Mouse (Mus musculus): ENCODE results near the gene Kat2b. TPM values are rescaled to one million over a fixed set of nuclear protein-coding genes. Genes with fewer than 3 reads are reported as not detected.
"Not testable (repeated sequence)": the region's sequence is repeated elsewhere in the genome, so short reads cannot be mapped to it uniquely, and the experiment has no call there.

Kat2b gene
- total and polyA plus RNA-seq, 2 experiments from 2014 or later, result 2.4 to 20.9 TPM

DNA sequence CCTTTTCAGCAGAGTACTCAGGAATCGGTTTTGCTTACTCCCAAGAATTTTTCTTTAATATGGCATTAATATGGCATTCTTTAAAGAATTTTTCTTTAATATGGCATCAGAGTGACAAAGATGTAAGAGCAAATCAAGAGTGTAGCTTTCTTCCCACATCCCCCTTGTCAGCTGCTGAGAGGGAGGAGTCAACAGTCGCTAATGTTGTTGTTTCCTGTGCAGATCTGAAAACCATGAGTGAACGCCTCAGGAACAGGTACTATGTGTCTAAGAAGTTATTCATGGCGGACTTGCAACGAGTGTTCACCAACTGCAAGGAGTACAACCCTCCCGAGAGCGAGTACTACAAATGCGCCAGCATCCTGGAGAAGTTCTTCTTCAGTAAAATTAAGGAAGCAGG lies 103.8 kb downstream of the Kat2b start:
- no peak for TF ChIP-seq CTCF (IDR thresholded peaks at IDR 0.05; ENCODE audit: low read depth)
- no peaks in the 10 kb centered on the region for H3K9me3 ChIP-seq (ENCODE audit: low read length)
- no peaks in the 10 kb centered on the region for H3K4me1 ChIP-seq (ENCODE audit: insufficient read depth)
- no peak overlapping the region for H3K27ac ChIP-seq (ENCODE audit: low read depth, low read length)
- H3K4me3 ChIP-seq (ENCODE audit: low read depth, low read length), result no peak overlapping the region
- H3K27me3 ChIP-seq (ENCODE audit: insufficient read depth, low read length), result no peaks in the 10 kb centered on the region
- peaks cover 15% of the 10 kb centered on the region for H3K36me3 ChIP-seq (ENCODE audit: insufficient read depth)
- no peak for DNase-seq
- 88% methylated on average over 8 of the region's 8 CpGs for WGBS
- H3K9ac ChIP-seq, result no peak overlapping the region
- no peak for ATAC-seq
- H3K4me2 ChIP-seq (ENCODE audit: low read depth), result no peak overlapping the region

DNA sequence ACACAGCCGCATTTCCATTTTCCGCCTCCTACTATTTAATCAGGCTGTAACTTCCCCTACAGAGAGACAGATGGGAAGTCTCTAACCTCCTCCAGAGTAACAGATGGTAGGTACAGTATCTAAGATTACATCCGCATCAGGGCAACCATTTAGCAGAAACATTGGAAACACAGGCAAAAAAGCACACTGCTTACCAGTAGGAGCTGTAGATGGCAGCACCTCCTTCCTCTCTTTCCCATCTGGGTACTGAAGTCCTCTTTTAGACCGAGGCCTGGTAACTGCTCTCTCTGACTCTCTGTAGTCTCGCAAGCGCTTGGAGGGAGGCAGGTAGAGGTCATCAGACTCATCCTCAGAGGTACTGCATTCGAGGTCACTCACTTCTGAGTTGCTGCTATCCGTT lies 112.1 kb downstream of the Kat2b start:
- ATAC-seq, result peak; percentile 94
- H3K9me3 ChIP-seq (ENCODE audit: low read length), result no peaks in the 10 kb centered on the region
- H3K4me1 ChIP-seq (ENCODE audit: insufficient read depth), result no peaks in the 10 kb centered on the region
- no peak overlapping the region for H3K4me3 ChIP-seq (ENCODE audit: low read depth, low read length)
- DNase-seq, result peak; percentile 48
- H3K27ac ChIP-seq (ENCODE audit: low read depth, low read length), result no peak overlapping the region
- no peak overlapping the region for H3K4me2 ChIP-seq (ENCODE audit: low read depth)
- H3K9ac ChIP-seq, result no peak overlapping the region
- 56% methylated on average over 8 of the region's 8 CpGs for WGBS
- no peaks in the 10 kb centered on the region for H3K27me3 ChIP-seq (ENCODE audit: insufficient read depth, low read length)
- H3K36me3 ChIP-seq (ENCODE audit: insufficient read depth), result no peaks in the 10 kb centered on the region; the same call in 1 of the 2 replicates
- TF ChIP-seq CTCF (IDR thresholded peaks at IDR 0.05; ENCODE audit: low read depth), result peak; percentile 72

DNA sequence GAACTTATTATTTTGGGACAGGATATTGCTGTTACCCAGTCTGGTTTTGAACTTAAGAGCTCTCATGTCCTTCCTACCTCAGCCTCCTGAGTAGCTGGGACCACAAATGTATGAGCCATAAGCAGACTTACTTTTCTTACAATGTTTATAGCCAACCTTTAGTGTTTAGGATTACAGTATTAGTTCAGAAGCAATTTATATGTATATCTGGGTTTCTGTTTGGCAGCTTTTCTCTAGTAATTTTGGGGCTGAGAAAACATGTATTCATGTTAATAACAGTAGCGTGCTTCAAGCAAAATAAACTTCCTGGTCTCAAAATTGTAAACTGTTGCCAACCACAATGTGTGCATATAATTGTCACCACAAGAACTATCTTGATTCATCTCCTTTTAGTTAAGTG lies 121.7 kb downstream of the Kat2b start:
- Histone ChIP-seq H3K36me3 (ENCODE audit: insufficient read depth) (no peaks in the 10 kb centered on the region), H3K9ac (no peak overlapping the region), H3K27ac (ENCODE audit: low read depth, low read length) (no peak overlapping the region), H3K27me3 (ENCODE audit: insufficient read depth, low read length) (no peaks in the 10 kb centered on the region), H3K4me1 (ENCODE audit: insufficient read depth) (no peaks in the 10 kb centered on the region), H3K4me3 (ENCODE audit: low read depth, low read length) (no peak overlapping the region), H3K4me2 (ENCODE audit: low read depth) (no peak overlapping the region; the same call in 1 of the 2 replicates), H3K9me3 (ENCODE audit: low read length) (no peaks in the 10 kb centered on the region)
- ATAC-seq (no peak), DNase-seq (no peak)
- 13% methylated on average over 1 of the region's 1 CpGs for WGBS
- no peak for TF ChIP-seq CTCF (IDR thresholded peaks at IDR 0.05; ENCODE audit: low read depth)

DNA sequence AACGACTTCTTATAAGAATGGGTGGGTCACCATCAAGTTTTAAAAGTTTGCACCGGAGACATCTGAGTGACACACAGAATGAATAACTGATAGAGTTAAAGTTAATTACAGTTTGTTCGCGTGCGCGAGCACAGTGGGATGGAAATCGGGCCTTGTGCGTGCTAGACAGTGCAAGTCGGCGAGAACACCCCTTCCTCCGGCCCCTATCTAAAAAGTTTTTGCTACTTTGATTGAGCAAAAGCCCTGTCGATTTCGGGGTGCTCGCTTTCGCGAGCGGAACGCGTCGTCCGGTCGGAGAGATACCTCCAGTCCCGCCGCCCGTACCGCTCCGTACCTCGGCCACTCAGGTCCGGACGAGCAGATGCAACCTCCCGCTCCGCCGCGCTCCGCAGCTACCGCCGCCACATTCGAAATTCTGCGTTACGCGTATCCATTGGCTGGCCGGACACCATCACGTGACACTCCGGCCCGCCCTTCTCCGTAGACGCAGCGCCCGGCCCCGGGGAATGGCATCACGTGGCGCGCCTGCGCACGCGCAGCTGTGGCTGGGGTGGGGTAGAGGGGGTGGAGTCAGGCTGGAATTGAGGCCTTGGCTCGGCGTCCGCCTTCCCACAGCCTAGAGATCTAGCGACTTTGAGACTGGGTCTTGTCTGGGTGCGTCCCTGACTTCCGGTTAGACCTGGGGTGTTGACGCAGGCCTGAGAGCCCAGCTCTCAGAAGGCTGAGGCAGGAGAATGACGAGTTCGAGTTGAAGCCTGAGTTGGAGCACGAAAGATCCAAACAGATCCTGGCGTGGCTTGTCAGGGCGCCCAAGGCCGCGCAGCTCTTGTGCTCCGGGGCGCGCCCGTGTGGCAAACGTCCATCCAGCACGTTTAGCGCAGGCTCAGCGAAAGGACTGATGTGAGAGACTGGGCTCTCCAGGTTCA lies 122.5 kb downstream of the Kat2b start, which contains the start of gene Sgo1:
TSS of gene Sgo1 (minus strand) at position 457 of the 926 bp plus-strand sequence.
- Histone ChIP-seq H3K4me1 (ENCODE audit: insufficient read depth) (no peaks in the 10 kb centered on the region), H3K4me2 (ENCODE audit: low read depth) (peak within 1 kb of the TSS; percentile 86), H3K36me3 (ENCODE audit: insufficient read depth) (no peaks in the 10 kb centered on the region), H3K27ac (ENCODE audit: low read depth, low read length) (peak within 1 kb of the TSS; percentile 97), H3K27me3 (ENCODE audit: insufficient read depth, low read length) (no peaks in the 10 kb centered on the region), H3K9me3 (ENCODE audit: low read length) (no peaks in the 10 kb centered on the region), H3K9ac (peak within 1 kb of the TSS; percentile 81), H3K4me3 (ENCODE audit: low read depth, low read length) (peak within 1 kb of the TSS; percentile 62)
- 1% methylated on average over 78 of the region's 78 CpGs for WGBS
- peak; percentile 98 for ATAC-seq
- DNase-seq, result peak; percentile 99
- TF ChIP-seq CTCF (IDR thresholded peaks at IDR 0.05; ENCODE audit: low read depth), result peak; percentile 63

DNA sequence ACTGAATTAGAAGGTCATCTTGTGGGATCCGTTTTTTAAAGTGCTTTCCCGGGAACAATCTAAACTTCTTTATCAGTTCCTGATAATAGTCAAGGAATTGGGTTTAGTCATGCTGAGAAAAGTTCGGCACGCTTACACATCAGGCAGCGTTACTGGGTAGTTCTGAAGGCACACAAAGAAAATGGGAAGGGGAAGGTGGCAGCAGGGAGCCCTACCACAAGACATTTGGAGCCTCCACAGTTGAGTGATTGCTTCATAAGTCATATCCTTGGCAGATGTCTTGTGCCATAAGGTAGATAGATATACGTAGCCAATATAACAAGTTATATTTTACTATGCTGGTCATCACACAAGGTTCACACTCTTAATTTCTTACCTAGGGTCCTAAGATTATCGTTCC lies 123.3 kb downstream of the Kat2b start:
- DNase-seq (no peak), ATAC-seq (peak; percentile 8; the same call in 1 of the 2 replicates)
- peak overlapping the region; percentile 62 for H3K4me3 ChIP-seq (ENCODE audit: low read depth, low read length)
- peak overlapping the region; percentile 81 for H3K9ac ChIP-seq
- H3K4me2 ChIP-seq (ENCODE audit: low read depth), result peak overlapping the region; percentile 86
- H3K36me3 ChIP-seq (ENCODE audit: insufficient read depth), result no peaks in the 10 kb centered on the region
- no peak for TF ChIP-seq CTCF (IDR thresholded peaks at IDR 0.05; ENCODE audit: low read depth)
- H3K27me3 ChIP-seq (ENCODE audit: insufficient read depth, low read length), result no peaks in the 10 kb centered on the region
- no peaks in the 10 kb centered on the region for H3K9me3 ChIP-seq (ENCODE audit: low read length)
- WGBS, result 18% methylated on average over 7 of the region's 7 CpGs
- H3K4me1 ChIP-seq (ENCODE audit: insufficient read depth), result no peaks in the 10 kb centered on the region
- peak overlapping the region; percentile 97 for H3K27ac ChIP-seq (ENCODE audit: low read depth, low read length)

DNA sequence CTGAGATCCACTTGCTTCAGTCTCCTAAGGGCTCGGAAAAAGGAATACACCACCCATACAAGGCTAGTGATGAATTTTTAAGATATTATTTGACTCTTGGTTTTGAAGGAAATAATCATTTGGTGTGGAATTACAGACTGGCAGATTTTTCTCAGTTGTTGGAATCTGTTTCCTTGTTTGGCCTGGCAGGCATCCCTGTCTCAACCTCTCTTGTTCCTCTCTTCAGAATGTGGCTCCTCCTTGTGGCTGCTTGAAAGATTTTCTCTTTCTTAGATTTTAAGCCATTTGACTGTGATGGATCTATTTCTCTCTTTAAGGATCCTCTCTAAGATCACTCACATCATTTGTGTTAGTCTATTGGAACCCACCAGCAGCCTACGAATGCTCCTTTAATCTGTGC lies 127.4 kb downstream of the Kat2b start:
- Histone ChIP-seq H3K4me2 (ENCODE audit: low read depth) (no peak overlapping the region), H3K9me3 (ENCODE audit: low read length) (no peaks in the 10 kb centered on the region), H3K27me3 (ENCODE audit: insufficient read depth, low read length) (no peaks in the 10 kb centered on the region), H3K4me1 (ENCODE audit: insufficient read depth) (no peaks in the 10 kb centered on the region), H3K4me3 (ENCODE audit: low read depth, low read length) (no peak overlapping the region), H3K27ac (ENCODE audit: low read depth, low read length) (no peak overlapping the region), H3K9ac (no peak overlapping the region), H3K36me3 (ENCODE audit: insufficient read depth) (no peaks in the 10 kb centered on the region)
- ATAC-seq, result no peak
- 74% methylated on average over 2 of the region's 2 CpGs for WGBS
- TF ChIP-seq CTCF (IDR thresholded peaks at IDR 0.05; ENCODE audit: low read depth), result peak; percentile 62
- DNase-seq, result peak; percentile 67

DNA sequence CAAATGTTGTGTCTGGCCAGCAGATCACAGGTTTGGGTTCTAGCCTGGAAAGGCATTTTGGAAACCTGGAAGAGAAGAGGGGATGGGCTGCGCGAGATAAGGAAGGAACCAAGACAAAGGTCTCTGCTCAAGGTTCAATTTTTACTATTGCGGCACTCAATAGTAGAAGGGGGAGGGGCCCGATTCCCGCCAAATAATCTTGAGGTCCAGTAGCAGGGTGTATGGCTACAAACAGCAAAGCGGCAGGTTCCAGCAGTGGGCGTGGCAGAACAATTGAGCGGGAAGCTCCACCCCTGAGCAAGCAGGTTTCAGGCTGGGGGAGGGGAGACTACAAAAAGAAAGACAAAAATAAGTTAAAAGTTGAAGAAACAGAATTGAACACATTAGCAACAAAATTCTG lies 130.9 kb downstream of the Kat2b start:
- WGBS, result 93% methylated on average over 8 of the region's 8 CpGs
- H3K4me1 ChIP-seq (ENCODE audit: insufficient read depth); DNase-seq; H3K36me3 ChIP-seq (ENCODE audit: insufficient read depth); ATAC-seq; H3K27ac ChIP-seq (ENCODE audit: low read depth, low read length); H3K4me3 ChIP-seq (ENCODE audit: low read depth, low read length); H3K9me3 ChIP-seq (ENCODE audit: low read length); H3K9ac ChIP-seq; H3K4me2 ChIP-seq (ENCODE audit: low read depth); H3K27me3 ChIP-seq (ENCODE audit: insufficient read depth, low read length): not testable (repeated sequence)

Data from forebrain, postnatal 0 days (tissue).